11 mouse cellular contexts compared by ENCODE assay signal in the genomic region with DNA sequence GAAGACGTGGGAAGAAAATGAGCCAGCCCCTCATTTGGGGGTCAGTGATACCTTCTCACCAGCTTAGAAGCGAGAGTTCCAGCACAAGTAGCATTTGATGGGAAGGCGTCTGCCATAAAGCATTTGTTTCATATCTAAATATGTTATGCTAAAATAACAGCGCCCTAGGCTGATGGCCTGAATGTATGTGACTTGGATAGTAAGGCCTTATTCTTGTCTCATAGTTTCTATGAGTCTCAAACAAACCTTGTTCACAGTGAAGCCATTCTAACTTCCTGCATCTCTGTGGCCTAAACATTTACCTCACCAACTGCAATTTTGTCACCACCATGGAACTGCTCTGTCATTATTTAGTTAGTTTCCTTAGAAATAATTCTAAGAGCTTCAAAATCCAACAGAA. TPM values are rescaled to one million over a fixed set of nuclear protein-coding genes. Genes with fewer than 3 reads are reported as not detected.
DNase-seq lines count a peak whose midpoint lies in the region; ATAC-seq and TF ChIP-seq lines count a peak whose summit lies in the region.
"Had no signal": no experiment of that assay in that cellular context is flagged by ENCODE, and none has a peak within 500 bp of the region (broad histone marks: within the 10 kb centered on the region; RNA-seq: fewer than 3 reads in every experiment).

No protein-coding gene starts in this region.

- no peak for TF ChIP-seq CTCF in heart, postnatal 0 days (IDR thresholded peaks at IDR 0.05; ENCODE audit: low read depth)

- no peak overlapping the region for H3K9ac ChIP-seq in heart, postnatal 0 days (replicated peaks; ENCODE audit: low read depth, low read length)
- H3K9ac ChIP-seq in embryonic facial prominence, embryonic 12.5 days, result no peak overlapping the region
- H3K9ac ChIP-seq in hindbrain, embryonic 12.5 days, result no peak overlapping the region

- H3K9me3 ChIP-seq in heart, postnatal 0 days (replicated peaks; ENCODE audit: control insufficient read depth, low read length), result no peaks in the 10 kb centered on the region
- H3K9me3 ChIP-seq in embryonic facial prominence, embryonic 12.5 days, result no peaks in the 10 kb centered on the region
- no peaks in the 10 kb centered on the region for H3K9me3 ChIP-seq in hindbrain, embryonic 12.5 days (replicated peaks)
- H3K9me3 ChIP-seq in midbrain, embryonic 10.5 days (replicated peaks), result no peaks in the 10 kb centered on the region

- no peak overlapping the region for H3K27ac ChIP-seq in heart, postnatal 0 days (ENCODE audit: low read depth)
- no peak overlapping the region for H3K27ac ChIP-seq in embryonic facial prominence, embryonic 12.5 days
- no peak overlapping the region for H3K27ac ChIP-seq in hindbrain, embryonic 12.5 days
- H3K27ac ChIP-seq in midbrain, embryonic 10.5 days (replicated peaks), result peak overlapping the region; percentile 55; the same call in 1 of the 2 replicates

- H3K4me2 ChIP-seq in heart, postnatal 0 days (ENCODE audit: low read depth, low read length), result peak overlapping the region; percentile 12; the same call in 1 of the 2 replicates
- peak overlapping the region; percentile 26 for H3K4me2 ChIP-seq in embryonic facial prominence, embryonic 12.5 days (replicated peaks)
- peak overlapping the region; percentile 42 for H3K4me2 ChIP-seq in hindbrain, embryonic 12.5 days (replicated peaks)

- peak overlapping the region; percentile 21 for H3K4me3 ChIP-seq in heart, postnatal 0 days (ENCODE audit: low read depth, low read length)
- 0 out of 2 replicates have a peak overlapping the region, but pooled peaks have one; percentile 15 for H3K4me3 ChIP-seq in embryonic facial prominence, embryonic 12.5 days
- H3K4me3 ChIP-seq in hindbrain, embryonic 12.5 days, result peak overlapping the region; percentile 24
- peak overlapping the region; percentile 36 for H3K4me3 ChIP-seq in midbrain, embryonic 10.5 days

- no peaks in the 10 kb centered on the region for H3K27me3 ChIP-seq in heart, postnatal 0 days (ENCODE audit: control insufficient read depth, insufficient read depth, low read length)
- H3K27me3 ChIP-seq in embryonic facial prominence, embryonic 12.5 days, result no peaks in the 10 kb centered on the region
- H3K27me3 ChIP-seq in hindbrain, embryonic 12.5 days, result no peaks in the 10 kb centered on the region
- no peaks in the 10 kb centered on the region for H3K27me3 ChIP-seq in midbrain, embryonic 10.5 days (ENCODE audit: low read depth, poor library complexity, severe bottlenecking)

- no peak for ATAC-seq in heart, postnatal 0 days (ENCODE audit: insufficient read depth, low read depth)
- no peak for ATAC-seq in embryonic facial prominence, embryonic 12.5 days (ENCODE audit: insufficient number of reproducible peaks, insufficient read depth, low FRiP score, low TSS enrichment)
- peak; percentile 43; the same call in 1 of the 2 replicates for ATAC-seq in hindbrain, embryonic 12.5 days (ENCODE audit: low FRiP score)
- ATAC-seq in erythroid progenitor cell, adult 5-6 weeks (replicated peaks; ENCODE audit: low FRiP score, poor library complexity, severe bottlenecking), result no peak

- 78% methylated on average over 4 of the region's 4 CpGs for WGBS in heart, postnatal 0 days
- 93% methylated on average over 4 of the region's 4 CpGs for WGBS in embryonic facial prominence, embryonic 12.5 days
- WGBS in hindbrain, embryonic 12.5 days, result 91% methylated on average over 4 of the region's 4 CpGs
- 93% methylated on average over 4 of the region's 4 CpGs for WGBS in midbrain, embryonic 10.5 days

- TF ChIP-seq EP300 in heart, postnatal 0 days (IDR thresholded peaks at IDR 0.05; ENCODE audit: low read depth), result no peak

- H3K4me1 ChIP-seq in heart, postnatal 0 days (ENCODE audit: control insufficient read depth, insufficient read depth), result no peaks in the 10 kb centered on the region
- no peaks in the 10 kb centered on the region for H3K4me1 ChIP-seq in embryonic facial prominence, embryonic 12.5 days
- H3K4me1 ChIP-seq in hindbrain, embryonic 12.5 days, result no peaks in the 10 kb centered on the region
- no peaks in the 10 kb centered on the region for H3K4me1 ChIP-seq in midbrain, embryonic 10.5 days

- H3K36me3 ChIP-seq in heart, postnatal 0 days (replicated peaks; ENCODE audit: control insufficient read depth, insufficient read depth, low read length), result no peaks in the 10 kb centered on the region
- no peaks in the 10 kb centered on the region for H3K36me3 ChIP-seq in embryonic facial prominence, embryonic 12.5 days
- H3K36me3 ChIP-seq in hindbrain, embryonic 12.5 days, result no peaks in the 10 kb centered on the region
- no peaks in the 10 kb centered on the region for H3K36me3 ChIP-seq in midbrain, embryonic 10.5 days

- DNase-seq in heart, postnatal 0 days (ENCODE audit: low spot score), result no peak
- DNase-seq in heart, adult 11 months, result no peak
- DNase-seq in midbrain, embryonic 10.5 days (ENCODE audit: low spot score), result no peak
- DNase-seq in gastrocnemius, adult 8-10 months (ENCODE audit: low spot score in 2 of 2), result no peak
- no peak for DNase-seq in right cerebral cortex, postnatal 36 days (ENCODE audit: low spot score in 2 of 2)
- DNase-seq: cerebellum, adult 8-10 months; gastrocnemius, postnatal 10 days had no signal

RNA-seq across cellular contexts. Expression of a gene that starts 41.0 kb away (rescaled TPM):
- total RNA-seq in heart, postnatal 0 days (2014; rRNA removed; ENCODE audit: low replicate concordance), result not detected in 2 replicates
- not detected in 2 replicates for polyA plus RNA-seq in heart, postnatal 0 days (2015; fragmentation: Nextera tagmentation; extraction: Ambion mirVana)
- polyA plus RNA-seq in embryonic facial prominence, embryonic 12.5 days (2016; fragmentation: Nextera tagmentation; extraction: Ambion mirVana), result not detected in 2 replicates
- not detected in 2 replicates for polyA plus RNA-seq in hindbrain, embryonic 12.5 days (2016; fragmentation: Nextera tagmentation; extraction: Ambion mirVana)
- not detected in 2 replicates for polyA plus RNA-seq in midbrain, embryonic 10.5 days (2016; fragmentation: Nextera tagmentation; extraction: Ambion mirVana)
- not detected for total RNA-seq in gastrocnemius, adult 8-10 months (2022)
- not detected in 2 replicates for total RNA-seq in erythroid progenitor cell, adult 5-6 weeks (2015; ENCODE audit: low replicate concordance)
- not detected in 2 replicates for total RNA-seq in erythroid progenitor cell, adult 5-6 weeks (2017; ENCODE audit: low replicate concordance)
- total RNA-seq: gastrocnemius, postnatal 10 days; megakaryocyte-erythroid progenitor cell, adult 5-6 weeks had no signal

RNA-seq across cellular contexts. Expression of a gene that starts 42.7 kb away (rescaled TPM):
- 2.1 and 5.6 TPM in 2 replicates for total RNA-seq in heart, postnatal 0 days (2014; rRNA removed; ENCODE audit: low replicate concordance)
- polyA plus RNA-seq in heart, postnatal 0 days (2015; fragmentation: Nextera tagmentation; extraction: Ambion mirVana), result 1.8 and 2.3 TPM in 2 replicates
- 25.9 and 27.2 TPM in 2 replicates for polyA plus RNA-seq in embryonic facial prominence, embryonic 12.5 days (2016; fragmentation: Nextera tagmentation; extraction: Ambion mirVana)
- 25.8 and 28.1 TPM in 2 replicates for polyA plus RNA-seq in hindbrain, embryonic 12.5 days (2016; fragmentation: Nextera tagmentation; extraction: Ambion mirVana)
- polyA plus RNA-seq in midbrain, embryonic 10.5 days (2016; fragmentation: Nextera tagmentation; extraction: Ambion mirVana), result 13.9 and 17.0 TPM in 2 replicates
- total RNA-seq in gastrocnemius, adult 8-10 months (2022), result 1 to 10 TPM in 1 of 4 experiments, under 1 TPM in 3; 0.39 to 1.2 (median 0.71) TPM
- total RNA-seq in erythroid progenitor cell, adult 5-6 weeks (2015; ENCODE audit: low replicate concordance), result not detected in 2 replicates
- total RNA-seq in erythroid progenitor cell, adult 5-6 weeks (2017; ENCODE audit: low replicate concordance), result not detected in 2 replicates
